Mouse (Mus musculus) thymus, postnatal 4 days (tissue): ENCODE measurements around the gene Tlcd2.

ENCODE experiments used
- DNase-seq: peaks from one replicate; pipeline ENCODE4 v3.0.0; 2021

The Tlcd2 gene

DNA sequence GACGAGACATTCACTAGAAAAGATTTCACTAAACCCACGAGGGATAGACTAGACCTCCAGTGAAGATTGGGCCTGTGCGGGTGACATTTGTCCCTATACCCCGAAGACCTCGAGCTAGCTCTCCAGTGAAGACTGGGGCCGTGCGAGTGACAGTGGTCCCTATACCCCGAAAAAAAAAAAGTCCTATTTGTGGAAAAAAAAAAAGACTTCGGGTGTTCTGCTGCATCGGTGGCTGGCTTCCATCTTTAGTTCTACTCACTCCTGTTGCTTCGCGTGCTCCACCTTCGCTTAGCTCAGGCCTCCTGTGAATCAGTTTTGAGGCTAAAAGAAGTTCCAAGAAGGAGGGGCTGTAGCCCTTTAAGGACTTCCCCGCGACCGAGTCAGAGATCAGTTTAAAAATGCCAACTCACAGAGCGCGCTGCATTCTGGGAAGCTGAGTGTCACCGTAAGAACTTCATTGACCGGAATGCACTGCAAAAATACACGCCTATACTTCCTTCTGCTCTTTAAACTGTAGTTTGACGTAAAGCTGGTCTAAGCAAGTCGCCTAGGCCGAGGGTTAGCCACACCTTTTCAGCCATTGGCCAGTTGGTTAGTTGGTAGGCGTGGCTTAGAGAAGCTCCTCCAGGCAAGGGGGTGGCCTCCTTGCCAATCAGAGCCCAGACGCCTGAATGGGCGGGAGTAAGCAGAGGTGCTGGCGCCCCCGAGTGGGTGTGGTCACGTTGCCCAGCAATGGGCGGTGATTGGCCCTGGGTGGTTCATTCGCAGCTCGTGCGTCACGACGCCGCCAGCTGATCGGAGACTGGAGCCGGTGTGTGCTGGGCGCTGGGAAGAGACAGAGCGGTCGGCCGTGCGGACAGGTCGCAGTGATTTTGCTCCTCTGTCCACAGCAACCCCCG lies at the start of gene Tlcd2:
Gene Tlcd2 (plus strand): TSS at position 872 of the 899 bp plus-strand sequence.
- DNase-seq: peak; percentile 98

DNA sequence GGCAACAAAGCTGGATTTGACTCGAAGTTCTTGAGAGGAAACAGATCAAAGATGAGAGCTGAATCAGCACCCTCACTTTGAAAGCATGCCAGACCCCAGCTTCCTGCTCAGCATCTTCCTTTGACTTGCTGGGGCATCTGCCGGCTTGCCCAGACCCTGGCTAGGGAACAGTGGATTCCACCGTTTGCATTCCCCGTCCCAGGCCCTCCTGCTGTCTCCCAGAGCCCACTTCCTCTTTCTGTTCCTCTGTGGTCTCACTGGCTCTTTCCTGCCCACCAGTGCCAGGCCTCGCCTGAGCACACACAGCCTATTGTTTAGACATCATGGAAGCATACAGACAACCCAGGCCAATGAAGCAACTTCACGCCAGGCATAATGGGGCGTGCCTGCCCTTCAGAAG lies 46.4 kb upstream of the Tlcd2 start:
- DNase-seq: peak; percentile 45

DNA sequence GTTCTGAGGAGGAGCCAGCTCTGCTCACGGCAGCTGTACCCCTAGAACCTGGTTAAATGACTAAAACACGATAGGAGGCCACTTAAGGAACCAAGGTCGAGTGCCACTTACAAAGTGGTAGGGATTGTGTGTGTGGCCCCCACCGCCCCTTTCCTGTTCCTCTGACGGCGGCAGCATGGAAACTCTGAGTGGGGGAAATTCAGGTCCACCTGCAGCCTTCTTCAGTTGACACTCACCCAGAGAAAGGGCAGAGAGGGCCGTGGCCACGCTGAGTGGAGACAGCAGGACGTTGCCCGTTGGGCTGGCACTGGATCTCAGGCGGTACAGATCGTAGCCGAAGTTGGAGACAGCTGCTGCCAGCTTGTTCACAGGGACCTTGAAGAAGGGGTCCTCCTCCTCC lies 45.5 kb upstream of the Tlcd2 start:
- no peak for DNase-seq

DNA sequence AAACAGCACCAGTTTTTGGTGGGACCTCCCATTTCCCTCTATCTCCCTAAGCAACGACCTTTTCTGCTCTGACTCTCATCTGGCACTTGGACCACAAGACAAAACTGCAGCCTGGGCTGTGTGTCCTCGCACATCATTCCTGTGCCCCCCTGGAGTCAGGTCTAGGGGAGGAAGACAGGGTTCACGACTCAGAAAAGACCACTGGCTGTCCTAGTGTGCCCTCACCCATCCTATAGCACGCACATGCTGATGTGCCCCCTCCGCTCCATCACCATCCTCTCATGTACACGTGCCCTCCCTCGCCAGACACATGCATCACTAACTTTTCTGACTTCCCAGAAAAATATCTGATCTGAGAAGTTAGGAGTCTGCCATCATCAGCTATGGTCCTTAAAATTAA lies 41.5 kb upstream of the Tlcd2 start:
- DNase-seq: no peak

GRCm38 (mm10) chr11:75420810-75421374 lies 40.6 kb upstream of the Tlcd2 start:
- no peak for DNase-seq

DNA sequence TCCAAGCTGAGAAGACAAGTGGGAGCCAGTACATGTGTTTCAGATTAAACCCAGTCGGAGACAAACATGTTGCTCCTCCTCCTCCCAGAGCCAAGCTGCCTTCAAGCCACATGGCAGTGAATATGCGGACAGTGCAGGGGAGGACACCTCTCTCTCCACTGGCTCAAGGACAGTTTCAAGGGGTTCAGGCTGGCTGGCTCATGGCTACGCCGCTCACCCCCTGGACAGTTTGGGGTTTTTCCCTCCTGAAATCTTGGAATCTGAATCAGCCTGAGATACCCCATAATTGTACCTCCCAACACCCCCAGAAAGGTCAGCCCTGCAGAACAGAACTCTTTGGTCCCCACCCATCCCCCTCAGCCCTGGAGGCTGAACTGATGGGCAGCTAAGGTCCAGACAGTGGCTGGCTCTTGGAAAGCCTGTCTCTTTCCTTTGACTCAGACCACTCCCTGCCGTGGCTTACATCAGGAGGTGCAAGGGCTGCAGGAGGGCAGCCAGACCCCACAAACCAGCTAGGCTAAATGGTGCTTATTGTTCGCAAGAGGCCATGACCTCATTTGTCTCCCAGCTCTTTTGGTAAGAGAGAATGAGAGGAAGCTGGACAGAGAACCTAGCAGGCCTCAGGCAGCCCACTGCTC lies 40.0 kb upstream of the Tlcd2 start:
- no peak for DNase-seq

DNA sequence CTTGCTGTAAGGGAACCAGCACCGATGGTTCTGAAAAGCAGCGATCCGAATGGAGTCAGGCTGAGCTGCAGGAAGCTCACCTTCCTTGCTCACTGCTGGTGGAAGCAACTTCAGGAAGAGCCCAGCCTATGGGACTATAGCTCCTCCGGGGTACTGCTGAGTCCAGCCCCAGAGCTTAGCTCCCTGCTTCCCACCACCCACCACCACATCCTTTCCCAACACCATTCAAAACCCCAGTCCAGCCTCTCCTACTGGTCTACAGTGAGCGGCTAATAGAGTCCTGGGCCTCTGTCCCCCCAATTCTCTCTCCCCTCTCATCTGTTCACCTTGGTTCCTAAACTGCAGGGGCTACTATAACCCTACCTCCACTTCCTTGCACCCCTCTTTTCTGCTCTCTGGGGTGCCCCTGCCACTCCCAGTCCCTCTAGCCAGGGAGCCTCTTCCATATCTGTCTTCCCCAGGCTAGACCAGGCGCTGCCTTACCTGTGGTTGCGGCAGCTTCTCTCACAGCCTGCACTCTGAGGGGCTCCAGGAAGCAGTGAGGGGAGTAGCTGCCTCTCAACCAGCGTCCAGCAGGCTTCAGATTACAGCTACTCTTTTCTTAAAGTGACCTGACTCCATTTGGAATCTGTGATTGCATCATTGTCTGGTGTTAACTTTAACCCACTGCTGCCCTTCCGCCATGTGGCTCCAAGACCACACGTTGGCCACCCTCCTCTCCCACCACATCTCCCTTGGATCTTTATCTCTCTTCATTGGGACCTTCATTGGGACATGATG lies 39.3 kb upstream of the Tlcd2 start, which contains the start of gene Serpinf1:
Gene Serpinf1 (minus strand): TSS at position 689 of the 780 bp plus-strand sequence.
- no peak for DNase-seq

GRCm38 (mm10) chr11:75423091-75423490 lies 38.4 kb upstream of the Tlcd2 start:
- no peak for DNase-seq

DNA sequence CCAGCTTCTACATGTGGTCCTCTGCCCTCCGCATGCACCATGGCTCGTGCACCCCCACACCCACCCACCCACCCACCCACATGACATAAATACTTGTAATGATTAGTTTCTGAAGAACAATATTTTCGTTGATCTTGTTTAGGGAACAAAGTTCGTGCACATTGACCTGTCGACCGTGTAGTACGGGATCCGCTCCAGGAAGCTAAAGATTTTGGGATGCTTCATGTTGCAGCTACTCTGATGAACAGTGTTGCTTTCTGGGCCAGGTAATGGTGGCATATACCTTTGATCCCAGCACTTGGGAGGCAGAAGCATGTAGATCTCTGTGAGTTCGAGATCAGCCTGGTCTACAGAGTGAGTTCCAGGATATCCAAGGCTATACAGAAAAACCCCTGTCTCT lies 37.5 kb upstream of the Tlcd2 start:
- no peak for DNase-seq

DNA sequence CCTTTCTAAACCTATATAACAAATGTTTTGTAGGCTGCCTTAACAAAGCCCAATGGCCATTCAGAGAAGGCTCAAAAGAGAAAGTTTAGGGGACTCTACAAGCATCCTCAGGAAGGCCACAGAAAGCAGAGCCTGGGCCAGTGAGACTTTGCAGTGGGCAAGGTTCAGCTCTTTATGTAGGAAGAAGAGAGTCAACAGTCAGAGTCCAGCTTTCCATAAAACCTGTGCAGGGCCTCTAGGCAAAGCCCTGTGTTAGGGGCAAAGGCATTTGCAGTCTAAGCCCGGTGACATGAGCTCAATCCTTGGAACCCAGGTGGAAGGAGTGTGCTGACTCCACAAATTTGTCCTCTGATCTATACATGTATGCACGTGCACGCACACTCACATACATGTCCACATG lies 37.1 kb upstream of the Tlcd2 start:
- DNase-seq: no peak

DNA sequence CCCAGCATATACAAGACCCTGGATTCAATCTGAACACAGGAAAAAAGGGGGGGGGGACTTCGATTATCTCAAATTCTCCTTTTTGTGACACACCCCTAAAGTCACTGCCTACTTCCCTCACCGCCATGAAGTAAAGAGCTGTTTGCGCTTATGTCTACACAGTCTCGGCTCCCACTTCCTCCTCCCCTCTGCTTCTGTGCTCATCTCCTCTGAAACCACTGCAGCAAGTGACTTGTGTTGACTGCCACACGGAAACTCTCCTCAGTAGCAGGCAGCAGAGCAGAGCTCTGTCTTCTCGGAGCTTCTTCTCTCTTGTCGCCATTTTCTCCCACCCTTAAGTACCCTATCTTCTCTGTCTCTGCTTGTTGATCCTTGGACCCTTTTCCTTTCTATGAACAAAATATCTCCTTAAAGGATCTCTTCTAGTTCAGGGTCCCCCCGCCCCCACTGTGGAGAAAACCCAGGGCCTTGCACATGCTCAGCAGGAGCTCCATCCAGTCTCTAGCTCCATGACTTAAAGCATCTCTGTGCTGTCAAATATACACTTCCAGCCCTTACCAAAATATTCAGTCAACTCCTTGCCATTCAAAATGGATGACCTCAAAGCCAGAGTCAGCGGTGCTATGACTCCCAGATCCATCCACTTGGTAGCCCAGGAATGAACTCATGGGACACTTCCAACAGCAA lies 32.4 kb upstream of the Tlcd2 start:
- peak; percentile 63 for DNase-seq

- no peak for DNase-seq
Observed at GRCm38 (mm10) chr11:75431307-75431706, 30.2 kb upstream of the Tlcd2 start.

GRCm38 (mm10) chr11:75434138-75434537 lies 27.4 kb upstream of the Tlcd2 start:
- no peak for DNase-seq

- no peak for DNase-seq
Observed at GRCm38 (mm10) chr11:75438194-75438593, 23.3 kb upstream of the Tlcd2 start.

GRCm38 (mm10) chr11:75438804-75439203 lies 22.7 kb upstream of the Tlcd2 start:
- DNase-seq: no peak

DNA sequence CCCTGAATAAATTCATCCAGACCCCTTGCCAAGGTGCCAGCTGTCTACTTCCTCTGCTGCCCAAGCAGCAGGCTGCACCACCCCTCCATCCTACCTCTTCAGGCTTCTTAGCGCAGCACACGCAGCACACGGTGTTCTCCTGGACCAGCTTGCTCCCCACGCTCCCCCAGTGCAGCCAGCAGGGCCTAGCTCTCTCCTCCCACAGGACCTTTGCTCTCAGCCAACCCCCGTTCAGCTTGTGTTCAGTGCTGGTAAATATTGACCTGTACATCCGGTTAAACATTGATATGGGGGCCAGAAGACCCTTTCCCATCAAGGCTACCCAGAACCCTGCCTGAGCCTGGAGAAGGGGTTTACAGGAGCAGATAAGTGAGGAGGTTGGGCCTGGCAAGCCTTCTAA lies 22.2 kb upstream of the Tlcd2 start, which contains the start of gene Serpinf2:
Gene Serpinf2 (minus strand): TSS at position 229 of the 400 bp plus-strand sequence.
- DNase-seq: no peak

GRCm38 (mm10) chr11:75439951-75440350 lies 21.6 kb upstream of the Tlcd2 start:
- DNase-seq: no peak

GRCm38 (mm10) chr11:75441034-75441433 lies 20.5 kb upstream of the Tlcd2 start:
- DNase-seq: no peak

DNA sequence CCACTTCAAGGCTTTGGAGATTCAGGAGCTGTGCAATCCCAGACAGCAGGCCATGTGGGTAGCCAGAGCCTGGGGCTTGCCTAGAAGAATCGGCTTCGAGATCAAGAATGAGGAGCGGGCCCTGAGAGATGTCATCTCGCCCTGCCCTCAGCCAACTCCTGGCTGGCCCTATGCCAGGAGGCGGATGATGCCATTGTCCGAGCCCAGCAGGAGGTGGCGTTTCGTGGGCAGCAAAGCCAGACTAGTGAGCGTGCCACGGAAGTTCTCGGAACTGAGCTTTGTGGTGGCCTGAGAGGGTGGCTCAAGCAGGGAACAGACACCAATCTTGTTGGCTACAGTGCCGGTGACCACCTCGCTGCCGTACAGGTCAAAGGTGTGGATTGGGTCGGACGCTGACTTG lies 19.9 kb upstream of the Tlcd2 start:
- DNase-seq: no peak

DNA sequence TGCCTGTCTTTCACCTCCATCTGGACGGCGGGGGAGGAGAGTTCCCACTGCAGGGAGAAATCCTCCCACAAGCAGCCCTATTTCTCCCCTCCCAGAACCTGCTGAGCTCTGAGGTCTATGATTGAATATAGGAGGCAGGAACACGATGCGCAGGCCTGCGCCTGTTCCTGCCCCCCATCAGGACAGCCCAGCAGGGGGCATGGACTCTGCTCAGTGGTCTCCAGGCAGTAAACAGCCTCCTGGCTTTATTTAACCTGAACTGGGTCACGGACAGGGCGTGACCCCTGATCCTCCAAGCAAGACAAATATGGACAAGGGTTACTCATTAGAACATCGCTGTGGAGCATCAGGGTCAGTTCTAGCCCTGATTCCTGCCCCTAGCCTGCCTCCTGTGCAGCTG lies 17.8 kb upstream of the Tlcd2 start:
- DNase-seq: no peak

- no peak for DNase-seq
Observed at GRCm38 (mm10) chr11:75448575-75448974, 12.9 kb upstream of the Tlcd2 start.

- no peak for DNase-seq
Observed at GRCm38 (mm10) chr11:75449695-75450094, 11.8 kb upstream of the Tlcd2 start.
